Mouse (Mus musculus): ENCODE results near the gene Kazald1. TPM values are rescaled to one million over a fixed set of nuclear protein-coding genes. Genes with fewer than 3 reads are reported as not detected.

Kazald1 gene
- total and polyA plus RNA-seq, 3 experiments = 0.27 to 1.2 (median 0.44) TPM

- H3K9me3 ChIP-seq (replicated peaks; ENCODE audit: low read length) = no peaks in the 10 kb centered on the region
- H3K4me2 ChIP-seq (ENCODE audit: insufficient read depth, low read depth, poor library complexity, severe bottlenecking) = no peak overlapping the region
- H3K36me3 ChIP-seq (replicated peaks in 1 of 2; ENCODE audit: control insufficient read depth in 1 of 2, insufficient read depth in 1 of 2, low read length in 1 of 2) = no peaks in the 10 kb centered on the region
- DNase-seq (ENCODE audit: extremely low read depth) = peak; percentile 45
- in situ Hi-C loops (cut with MboI; ENCODE audit: low pct_ligation_motif_present, low pct_unique_long_range_greater_than_20kb, low sequenced_read_pairs) = no loop called here
- peaks cover 53% of the 10 kb centered on the region for H3K27me3 ChIP-seq (replicated peaks)
- dilution Hi-C loops (cut with MboI; ENCODE audit: extremely low pct_ligation_motif_present, extremely low pct_unique_long_range_greater_than_20kb, low sequenced_read_pairs) = no loop called here
- TF ChIP-seq E2F4 (IDR thresholded peaks at IDR 0.05; ENCODE audit: insufficient replicate concordance, low read depth, low read length) (no peak), POLR2AphosphoS2 (IDR thresholded peaks at IDR 0.05; ENCODE audit: low read depth, low read length) (no peak), KAT2A (IDR thresholded peaks at IDR 0.05; ENCODE audit: insufficient replicate concordance, low read length) (no peak), RCOR1 (conservative IDR thresholded peaks at IDR 0.05; ENCODE audit: low read depth, low read length) (no peak), MXI1 (IDR thresholded peaks at IDR 0.05; ENCODE audit: low read depth, low read length) (no peak), MAX (IDR thresholded peaks at IDR 0.05; ENCODE audit: low read length) (no peak), BHLHE40 (IDR thresholded peaks at IDR 0.05; ENCODE audit: low read depth, low read length) (no peak), JUN (IDR thresholded peaks at IDR 0.05; ENCODE audit: insufficient read depth, low read depth, low read length) (no peak), EP300 (IDR thresholded peaks at IDR 0.05; ENCODE audit: low read length) (no peak), USF2 (conservative IDR thresholded peaks at IDR 0.05; ENCODE audit: low read depth, low read length) (no peak), MYC (IDR thresholded peaks at IDR 0.05; ENCODE audit: low read depth, low read length) (no peak), POLR2A (IDR thresholded peaks at IDR 0.05; ENCODE audit: low read depth, low read length) (no peak), ELF1 (IDR thresholded peaks at IDR 0.05; ENCODE audit: low read depth, low read length) (no peak), CHD1 (IDR thresholded peaks at IDR 0.05; ENCODE audit: low read depth, low read length) (no peak), ZNF384 (IDR thresholded peaks at IDR 0.05; ENCODE audit: low read depth, low read length) (no peak)
- no peaks in the 10 kb centered on the region for H3K79me2 ChIP-seq (replicated peaks; ENCODE audit: control insufficient read depth, extremely low read depth, insufficient read depth, poor library complexity, severe bottlenecking)
- no peak overlapping the region for H3K4me3 ChIP-seq (replicated peaks in 1 of 3; ENCODE audit: low read depth in 2 of 3, low read length in 2 of 3, poor library complexity in 1 of 3)
- H3K9ac ChIP-seq (ENCODE audit: insufficient read depth, low read depth) = no peak overlapping the region
- no peaks in the 10 kb centered on the region for H3K4me1 ChIP-seq (ENCODE audit: control insufficient read depth in 1 of 2, insufficient read depth in 2 of 2)
- H3K27ac ChIP-seq (ENCODE audit: insufficient read depth, low read depth) = no peak overlapping the region
Observed at GRCm38 (mm10) chr19:45097868-45098267, 22.8 kb downstream of the Kazald1 start.

- Histone ChIP-seq H3K9me3 (replicated peaks; ENCODE audit: low read length) (no peaks in the 10 kb centered on the region), H3K9ac (ENCODE audit: insufficient read depth, low read depth) (no peak overlapping the region), H3K27me3 (replicated peaks) (peaks cover 81% of the 10 kb centered on the region), H3K4me2 (ENCODE audit: insufficient read depth, low read depth, poor library complexity, severe bottlenecking) (no peak overlapping the region), H3K4me1 (ENCODE audit: control insufficient read depth in 1 of 2, insufficient read depth in 2 of 2) (no peaks in the 10 kb centered on the region), H3K4me3 (replicated peaks in 1 of 3; ENCODE audit: low read depth in 2 of 3, low read length in 2 of 3, poor library complexity in 1 of 3) (no peak overlapping the region), H3K79me2 (replicated peaks; ENCODE audit: control insufficient read depth, extremely low read depth, insufficient read depth, poor library complexity, severe bottlenecking) (no peaks in the 10 kb centered on the region), H3K27ac (ENCODE audit: insufficient read depth, low read depth) (no peak overlapping the region), H3K36me3 (replicated peaks in 1 of 2; ENCODE audit: control insufficient read depth in 1 of 2, insufficient read depth in 1 of 2, low read length in 1 of 2) (no peaks in the 10 kb centered on the region)
- dilution Hi-C loops (cut with MboI; ENCODE audit: extremely low pct_ligation_motif_present, extremely low pct_unique_long_range_greater_than_20kb, low sequenced_read_pairs) (no loop called here), in situ Hi-C loops (cut with MboI; ENCODE audit: low pct_ligation_motif_present, low pct_unique_long_range_greater_than_20kb, low sequenced_read_pairs) (no loop called here)
- TF ChIP-seq MXI1 (IDR thresholded peaks at IDR 0.05; ENCODE audit: low read depth, low read length) (no peak), SIN3A (IDR thresholded peaks at IDR 0.05; ENCODE audit: low read length) (no peak), MYC (IDR thresholded peaks at IDR 0.05; ENCODE audit: low read depth, low read length) (no peak), ZNF384 (IDR thresholded peaks at IDR 0.05; ENCODE audit: low read depth, low read length) (no peak), CTCF (conservative IDR thresholded peaks at IDR 0.05 in 1 of 2, IDR thresholded peaks at IDR 0.05 in 1 of 2; ENCODE audit: low read depth in 2 of 2, low read length in 2 of 2) (peak in 1 of 2 experiments; percentile 49; a peak in 2 of 4 replicates), NRF1 (IDR thresholded peaks at IDR 0.05; ENCODE audit: low read depth, low read length) (no peak), BHLHE40 (IDR thresholded peaks at IDR 0.05; ENCODE audit: low read depth, low read length) (no peak), ZC3H11A (IDR thresholded peaks at IDR 0.05; ENCODE audit: low read depth, low read length) (no peak), ZMIZ1 (IDR thresholded peaks at IDR 0.05; ENCODE audit: low read depth, low read length) (no peak), SMC3 (IDR thresholded peaks at IDR 0.05; ENCODE audit: low read depth, low read length) (0 out of 2 replicates have a peak, but pooled peaks have one; percentile 16), RAD21 (IDR thresholded peaks at IDR 0.05; ENCODE audit: low read depth, low read length) (peak; percentile 23), NELFE (IDR thresholded peaks at IDR 0.05; ENCODE audit: low read depth, low read length) (no peak), GABPA (IDR thresholded peaks at IDR 0.05; ENCODE audit: insufficient replicate concordance, low read depth, low read length) (no peak)
- DNase-seq (ENCODE audit: extremely low read depth) = no peak
Observed at GRCm38 (mm10) chr19:45100486-45101270, 25.6 kb downstream of the Kazald1 start.

Measured in CH12.LX (cell line).